Mouse (Mus musculus): Measurements from ENCODE around the gene Dact2. TPM values are rescaled to one million over a fixed set of nuclear protein-coding genes. Genes with fewer than 3 reads are reported as not detected.

Dact2 gene
- polyA plus RNA-seq, 1 experiment from 2014 or later, result 3.7 TPM

DNA sequence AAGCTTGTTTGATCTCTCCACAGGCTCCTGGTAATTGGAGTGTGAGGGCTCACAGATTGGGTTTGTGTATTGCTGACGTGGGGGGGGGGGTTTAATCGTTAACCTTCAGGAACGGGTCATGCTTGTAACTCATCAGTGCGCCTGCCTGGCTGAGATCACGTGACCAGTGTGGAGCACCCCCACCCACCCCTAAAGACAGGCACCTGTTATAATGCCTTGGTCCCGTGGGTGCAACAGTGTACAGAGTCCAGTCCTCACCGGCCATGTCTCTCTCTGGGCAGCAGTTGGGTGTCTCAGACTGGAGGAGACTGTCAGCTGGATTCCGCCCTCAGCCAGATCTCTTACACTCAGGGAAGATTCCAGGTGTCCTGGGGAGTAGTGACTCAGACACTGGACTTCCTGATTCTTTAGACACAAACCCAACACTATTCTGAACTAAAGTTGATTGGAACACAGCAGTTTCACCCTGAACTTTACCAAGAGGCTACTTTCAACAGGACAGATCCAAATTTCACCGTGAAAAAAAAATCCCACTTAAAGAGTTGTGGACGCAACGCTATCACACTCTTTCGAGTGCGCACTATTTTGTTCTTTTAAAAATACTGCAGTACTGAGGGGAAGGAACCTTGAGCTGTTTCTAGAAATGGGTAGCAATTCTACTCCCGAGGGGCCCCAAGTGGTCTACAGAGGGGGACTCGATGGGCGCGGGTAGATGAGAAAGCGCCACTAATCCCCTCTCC, 1.6 kb downstream of the Dact2 start:
- no peaks in the 10 kb centered on the region for H3K9me3 ChIP-seq (ENCODE audit: control insufficient read depth, low read length)
- H3K36me3 ChIP-seq (ENCODE audit: control insufficient read depth, insufficient read depth, low read length), result no peaks in the 10 kb centered on the region
- peaks cover 18% of the 10 kb centered on the region for H3K27me3 ChIP-seq (replicated peaks; ENCODE audit: control insufficient read depth, insufficient read depth, low read length)
- 0 out of 2 replicates have a peak, but pooled peaks have one; percentile 9 for ATAC-seq
- H3K9ac ChIP-seq (ENCODE audit: low read depth, low read length), result no peak overlapping the region; the same call in 1 of the 2 replicates
- H3K4me2 ChIP-seq (ENCODE audit: low read length), result peak overlapping the region; percentile 92
- peaks cover 14% of the 10 kb centered on the region for H3K4me1 ChIP-seq (ENCODE audit: control insufficient read depth, insufficient read depth, low read depth, low read length)
- H3K27ac ChIP-seq (ENCODE audit: low read depth, low read length), result no peak overlapping the region
- H3K4me3 ChIP-seq (ENCODE audit: low read length), result peak overlapping the region; percentile 73
- WGBS, result 2% methylated on average over 18 of the region's 18 CpGs

DNA sequence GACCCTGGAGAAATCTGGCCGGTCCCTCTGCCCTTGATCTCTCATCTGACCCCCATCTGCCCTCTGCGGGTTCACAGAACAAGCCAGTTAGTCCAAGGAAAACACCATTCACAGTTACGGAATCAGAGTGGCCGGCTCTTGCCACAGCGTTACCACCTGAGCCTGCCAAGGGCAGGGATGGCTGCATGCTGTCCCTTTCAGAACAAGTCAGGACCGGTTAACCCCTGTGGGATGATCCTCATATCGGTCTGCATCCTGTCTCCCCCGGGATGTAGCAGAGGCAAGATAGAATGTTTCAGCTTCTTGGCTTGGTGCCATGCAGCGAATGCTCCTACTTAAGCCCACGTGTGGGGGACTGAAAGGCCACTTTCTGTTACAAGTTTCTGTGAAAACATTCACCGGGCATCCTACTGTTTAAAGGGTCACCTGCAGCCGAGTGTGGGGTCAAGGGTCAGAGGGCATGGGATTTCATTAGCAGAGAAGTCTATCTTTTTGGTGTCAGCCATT, 2.8 kb downstream of the Dact2 start:
- no peak for ATAC-seq
- H3K4me3 ChIP-seq (ENCODE audit: low read length), result no peak overlapping the region
- H3K4me2 ChIP-seq (ENCODE audit: low read length), result peak overlapping the region; percentile 92; the same call in 1 of the 2 replicates
- H3K4me1 ChIP-seq (ENCODE audit: control insufficient read depth, insufficient read depth, low read depth, low read length), result peaks cover 14% of the 10 kb centered on the region
- no peak overlapping the region for H3K27ac ChIP-seq (ENCODE audit: low read depth, low read length)
- 12% methylated on average over 12 of the region's 12 CpGs for WGBS
- H3K9ac ChIP-seq (ENCODE audit: low read depth, low read length), result no peak overlapping the region
- H3K27me3 ChIP-seq (replicated peaks; ENCODE audit: control insufficient read depth, insufficient read depth, low read length), result peaks cover 18% of the 10 kb centered on the region
- peaks cover 3% of the 10 kb centered on the region; the same call in 1 of the 2 replicates for H3K36me3 ChIP-seq (ENCODE audit: control insufficient read depth, insufficient read depth, low read length)
- H3K9me3 ChIP-seq (ENCODE audit: control insufficient read depth, low read length), result no peaks in the 10 kb centered on the region

DNA sequence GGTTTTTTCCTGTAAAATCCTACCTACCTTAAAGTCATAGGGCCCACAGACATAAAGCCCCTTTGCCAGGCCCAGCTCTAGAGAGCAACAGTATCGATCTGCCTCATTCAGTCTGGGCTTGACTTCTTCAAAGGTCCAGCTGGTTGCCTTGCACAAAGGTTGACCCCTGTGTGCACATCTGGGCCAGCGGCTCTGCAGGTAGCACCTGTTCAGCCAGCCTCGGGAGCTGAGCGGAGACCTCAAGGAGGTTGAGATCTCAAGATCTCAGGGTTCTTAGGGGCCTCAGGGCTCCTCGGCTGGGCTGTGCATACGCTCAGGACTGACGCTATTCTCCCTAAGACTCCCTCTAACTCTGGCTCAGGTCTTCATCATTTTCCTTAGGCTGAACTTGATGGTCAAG, 3.9 kb downstream of the Dact2 start:
- Histone ChIP-seq H3K36me3 (ENCODE audit: control insufficient read depth, insufficient read depth, low read length) (peaks cover 3% of the 10 kb centered on the region; the same call in 1 of the 2 replicates), H3K27me3 (replicated peaks; ENCODE audit: control insufficient read depth, insufficient read depth, low read length) (peaks cover 17% of the 10 kb centered on the region), H3K9ac (ENCODE audit: low read depth, low read length) (no peak overlapping the region), H3K27ac (ENCODE audit: low read depth, low read length) (no peak overlapping the region), H3K4me1 (ENCODE audit: control insufficient read depth, insufficient read depth, low read depth, low read length) (peaks cover 14% of the 10 kb centered on the region), H3K4me2 (ENCODE audit: low read length) (no peak overlapping the region), H3K4me3 (ENCODE audit: low read length) (no peak overlapping the region), H3K9me3 (ENCODE audit: control insufficient read depth, low read length) (no peaks in the 10 kb centered on the region)
- 90% methylated on average over 7 of the region's 7 CpGs for WGBS
- no peak for ATAC-seq

DNA sequence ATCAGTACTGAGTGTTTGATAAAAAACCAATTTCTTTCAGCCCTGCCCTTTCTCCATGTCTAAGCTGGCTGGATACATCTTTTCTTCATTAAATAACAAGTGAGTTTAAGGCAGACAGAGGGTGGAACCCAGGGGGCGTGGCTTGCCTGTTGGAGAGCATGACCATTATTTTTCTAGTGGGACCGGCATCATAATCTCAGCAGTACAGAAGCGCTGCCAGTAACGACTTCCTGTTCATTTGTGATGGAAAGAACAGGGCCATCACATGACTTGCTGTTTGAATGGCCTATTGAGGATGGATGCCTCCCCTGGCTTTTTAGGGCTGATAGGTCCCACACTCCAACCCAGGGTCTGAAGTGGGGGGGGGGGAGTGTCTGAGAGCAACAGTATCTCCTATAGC, 4.5 kb downstream of the Dact2 start:
- H3K9ac ChIP-seq (ENCODE audit: low read depth, low read length), result no peak overlapping the region
- H3K27ac ChIP-seq (ENCODE audit: low read depth, low read length), result no peak overlapping the region
- H3K4me3 ChIP-seq (ENCODE audit: low read length), result no peak overlapping the region
- no peak overlapping the region for H3K4me2 ChIP-seq (ENCODE audit: low read length)
- no peaks in the 10 kb centered on the region for H3K9me3 ChIP-seq (ENCODE audit: control insufficient read depth, low read length)
- WGBS, result 42% methylated on average over 4 of the region's 4 CpGs
- H3K4me1 ChIP-seq (ENCODE audit: control insufficient read depth, insufficient read depth, low read depth, low read length), result peaks cover 14% of the 10 kb centered on the region
- peaks cover 3% of the 10 kb centered on the region; the same call in 1 of the 2 replicates for H3K36me3 ChIP-seq (ENCODE audit: control insufficient read depth, insufficient read depth, low read length)
- no peak for ATAC-seq
- peaks cover 13% of the 10 kb centered on the region for H3K27me3 ChIP-seq (replicated peaks; ENCODE audit: control insufficient read depth, insufficient read depth, low read length)

DNA sequence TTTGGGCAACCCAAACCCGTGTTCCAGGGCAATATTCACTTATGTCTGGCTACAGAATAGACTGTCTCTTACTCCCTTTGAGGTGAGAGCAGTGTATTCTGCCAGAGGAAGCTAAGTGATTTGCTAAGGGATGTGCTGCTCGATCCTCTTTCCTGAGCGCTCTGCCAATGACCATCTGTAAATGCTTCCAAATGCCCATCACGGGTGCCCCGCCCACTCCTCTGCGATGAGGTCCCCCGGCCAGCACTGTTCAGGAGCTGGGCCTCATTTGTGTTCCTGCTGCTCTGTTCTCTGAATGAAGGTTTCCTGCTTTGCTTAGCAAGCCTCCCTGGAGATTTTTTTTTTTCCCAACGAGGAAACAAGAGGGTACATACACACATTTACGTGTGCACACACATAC, 11.2 kb downstream of the Dact2 start:
- no peaks in the 10 kb centered on the region for H3K4me1 ChIP-seq (ENCODE audit: control insufficient read depth, insufficient read depth, low read depth, low read length)
- no peak overlapping the region for H3K27ac ChIP-seq (ENCODE audit: low read depth, low read length)
- H3K36me3 ChIP-seq (ENCODE audit: control insufficient read depth, insufficient read depth, low read length), result peaks cover 3% of the 10 kb centered on the region; the same call in 1 of the 2 replicates
- no peak overlapping the region for H3K4me3 ChIP-seq (ENCODE audit: low read length)
- H3K27me3 ChIP-seq (replicated peaks; ENCODE audit: control insufficient read depth, insufficient read depth, low read length), result no peaks in the 10 kb centered on the region
- no peak for ATAC-seq
- H3K9ac ChIP-seq (ENCODE audit: low read depth, low read length), result no peak overlapping the region
- H3K4me2 ChIP-seq (ENCODE audit: low read length), result no peak overlapping the region
- H3K9me3 ChIP-seq (ENCODE audit: control insufficient read depth, low read length), result no peaks in the 10 kb centered on the region
- WGBS, result 70% methylated on average over 9 of the region's 9 CpGs

DNA sequence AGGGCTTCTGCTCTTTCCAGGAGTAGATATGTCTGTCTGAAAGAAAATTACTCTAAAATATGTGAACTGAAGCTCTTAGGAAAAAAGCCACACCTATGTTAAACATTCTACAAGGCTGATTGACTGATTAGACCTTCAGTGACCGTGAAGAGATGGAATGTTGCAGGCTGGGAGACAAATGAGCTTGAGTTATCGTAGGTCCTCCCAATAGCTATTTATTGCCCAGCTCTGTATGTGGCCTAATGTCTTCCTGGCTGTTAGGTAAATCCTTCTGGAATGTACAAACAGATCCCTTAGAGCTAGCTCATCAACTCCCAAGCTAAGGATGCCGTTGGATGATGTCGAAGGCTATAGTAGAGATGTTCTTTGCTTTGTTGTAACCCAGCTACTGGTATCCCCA, 11.7 kb downstream of the Dact2 start:
- Histone ChIP-seq H3K36me3 (ENCODE audit: control insufficient read depth, insufficient read depth, low read length) (peaks cover 3% of the 10 kb centered on the region; the same call in 1 of the 2 replicates), H3K4me1 (ENCODE audit: control insufficient read depth, insufficient read depth, low read depth, low read length) (no peaks in the 10 kb centered on the region), H3K9ac (ENCODE audit: low read depth, low read length) (no peak overlapping the region), H3K9me3 (ENCODE audit: control insufficient read depth, low read length) (no peaks in the 10 kb centered on the region), H3K27ac (ENCODE audit: low read depth, low read length) (no peak overlapping the region), H3K4me2 (ENCODE audit: low read length) (no peak overlapping the region), H3K27me3 (replicated peaks; ENCODE audit: control insufficient read depth, insufficient read depth, low read length) (no peaks in the 10 kb centered on the region), H3K4me3 (ENCODE audit: low read length) (no peak overlapping the region)
- WGBS, result 82% methylated on average over 4 of the region's 4 CpGs
- no peak for ATAC-seq

DNA sequence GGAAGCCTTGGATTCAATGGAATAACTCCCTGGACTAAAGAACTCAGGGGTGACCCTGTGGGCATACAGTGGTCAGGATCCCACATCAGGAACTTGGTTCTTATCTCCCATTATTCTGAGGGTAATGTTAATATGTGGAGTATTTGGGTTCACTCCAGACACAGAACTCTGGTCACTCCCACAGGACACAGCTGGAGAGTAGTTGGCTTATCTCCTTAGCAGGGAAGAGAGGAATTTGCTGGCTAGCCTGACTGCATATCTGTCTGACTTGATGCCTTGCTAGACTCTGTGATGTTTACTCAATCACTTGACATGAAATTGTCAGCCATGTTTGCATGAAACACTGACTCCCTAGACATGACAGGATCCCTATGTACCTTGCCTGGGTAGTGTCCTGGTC, 15.6 kb downstream of the Dact2 start:
- H3K36me3 ChIP-seq (ENCODE audit: control insufficient read depth, insufficient read depth, low read length), result no peaks in the 10 kb centered on the region

DNA sequence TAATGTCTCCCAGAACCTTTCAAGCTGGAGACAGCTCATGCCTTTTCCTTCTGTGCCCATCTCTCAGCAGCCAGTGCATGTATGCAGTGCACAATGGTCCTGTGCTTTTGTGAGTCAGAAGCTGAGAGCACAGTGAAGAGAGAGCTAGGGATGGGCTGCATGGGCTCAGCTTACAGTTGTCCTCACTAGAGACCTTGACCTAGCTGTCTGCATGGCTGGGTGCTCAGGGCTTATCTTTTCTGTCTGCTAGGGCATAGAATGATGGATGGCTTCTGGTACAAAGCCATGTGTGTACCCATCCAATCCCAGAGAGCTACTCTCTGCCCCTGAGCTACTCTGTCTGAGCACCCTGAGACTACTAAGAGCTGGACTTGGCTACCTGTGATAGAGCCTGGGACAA, 17.0 kb downstream of the Dact2 start:
- Histone ChIP-seq H3K36me3 (ENCODE audit: control insufficient read depth, insufficient read depth, low read length) (no peaks in the 10 kb centered on the region), H3K9ac (ENCODE audit: low read depth, low read length) (no peak overlapping the region), H3K4me3 (ENCODE audit: low read length) (no peak overlapping the region), H3K4me1 (ENCODE audit: control insufficient read depth, insufficient read depth, low read depth, low read length) (no peaks in the 10 kb centered on the region), H3K27me3 (replicated peaks; ENCODE audit: control insufficient read depth, insufficient read depth, low read length) (no peaks in the 10 kb centered on the region), H3K9me3 (ENCODE audit: control insufficient read depth, low read length) (no peaks in the 10 kb centered on the region), H3K4me2 (ENCODE audit: low read length) (no peak overlapping the region), H3K27ac (ENCODE audit: low read depth, low read length) (no peak overlapping the region)
- no peak for ATAC-seq

More for the DNA sequence above, 15.6 kb downstream of the Dact2 start:
- H3K27ac ChIP-seq (ENCODE audit: low read depth, low read length), result no peak overlapping the region
- no peaks in the 10 kb centered on the region for H3K27me3 ChIP-seq (replicated peaks; ENCODE audit: control insufficient read depth, insufficient read depth, low read length)
- H3K4me3 ChIP-seq (ENCODE audit: low read length), result no peak overlapping the region
- H3K9me3 ChIP-seq (ENCODE audit: control insufficient read depth, low read length), result no peaks in the 10 kb centered on the region
- no peak for ATAC-seq
- no peak overlapping the region for H3K9ac ChIP-seq (ENCODE audit: low read depth, low read length)
- H3K4me2 ChIP-seq (ENCODE audit: low read length), result no peak overlapping the region
- no peaks in the 10 kb centered on the region for H3K4me1 ChIP-seq (ENCODE audit: control insufficient read depth, insufficient read depth, low read depth, low read length)

DNA sequence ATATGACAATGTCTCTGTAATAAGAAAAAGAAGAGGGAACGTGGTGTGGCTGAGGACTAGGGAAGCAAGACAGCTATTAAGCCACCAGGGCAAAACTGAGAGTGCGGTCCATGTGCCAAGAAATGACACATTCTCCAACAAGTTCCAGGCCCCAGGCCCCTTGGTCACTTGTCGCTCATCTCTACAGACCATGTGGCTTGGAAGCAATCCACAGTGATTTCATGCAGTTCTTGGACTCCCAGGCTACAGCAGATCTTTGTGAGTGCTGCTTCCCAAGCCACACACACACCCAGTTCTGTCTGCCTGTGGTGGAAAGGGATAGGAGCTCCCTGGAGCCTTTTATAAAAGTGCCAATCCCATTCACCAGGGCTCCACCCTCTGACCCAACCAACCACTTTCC, 17.9 kb downstream of the Dact2 start:
- 87% methylated on average over 3 of the region's 3 CpGs for WGBS
- Histone ChIP-seq H3K27me3 (replicated peaks; ENCODE audit: control insufficient read depth, insufficient read depth, low read length) (no peaks in the 10 kb centered on the region), H3K4me2 (ENCODE audit: low read length) (no peak overlapping the region), H3K4me3 (ENCODE audit: low read length) (no peak overlapping the region), H3K4me1 (ENCODE audit: control insufficient read depth, insufficient read depth, low read depth, low read length) (no peaks in the 10 kb centered on the region), H3K27ac (ENCODE audit: low read depth, low read length) (no peak overlapping the region), H3K9ac (ENCODE audit: low read depth, low read length) (no peak overlapping the region), H3K36me3 (ENCODE audit: control insufficient read depth, insufficient read depth, low read length) (no peaks in the 10 kb centered on the region), H3K9me3 (ENCODE audit: control insufficient read depth, low read length) (no peaks in the 10 kb centered on the region)
- no peak for ATAC-seq
